Mouse (Mus musculus) stomach, embryonic 14.5 days (tissue): ENCODE measurements around the gene Zfp524. TPM values are rescaled to one million over a fixed set of nuclear protein-coding genes. Genes with fewer than 3 reads are reported as not detected.

Source experiments
- ATAC-seq: fragments of 200-750 bp; cut with Nextera tagmentation; 2 replicates; pipeline ENCODE4 v1.8.0; 2017; ENCODE audit warnings: low read depth, moderate TSS enrichment; ENCODE audit not compliant: insufficient number of reproducible peaks, insufficient read depth, low FRiP score
- H3K27ac ChIP-seq: fragments of 300-500 bp; sonication (generic); 2 replicates; pipeline ENCODE4 v1.5.1; 2014; ENCODE audit warnings: mild to moderate bottlenecking, low read length, moderate library complexity, mixed read lengths
- H3K27me3 ChIP-seq: fragments of 300-500 bp; sonication (generic); 2 replicates; pipeline ENCODE4 v1.6.1; 2014; ENCODE audit warnings: low read length, control low read depth, mixed read lengths; ENCODE audit not compliant: control insufficient read depth, insufficient read depth
- H3K36me3 ChIP-seq: fragments of 300-500 bp; sonication (generic); 2 replicates; pipeline ENCODE4 v1.6.1; 2014; ENCODE audit warnings: mild to moderate bottlenecking, control low read depth, low read length, moderate library complexity, mixed read lengths; ENCODE audit not compliant: control insufficient read depth, insufficient read depth
- H3K4me1 ChIP-seq: fragments of 300-500 bp; sonication (generic); 2 replicates; pipeline ENCODE4 v1.6.1; 2014; ENCODE audit warnings: low read length, control low read depth, mixed read lengths; ENCODE audit not compliant: control insufficient read depth, insufficient read depth
- H3K4me2 ChIP-seq: fragments of 300-500 bp; sonication (generic); replicated peaks from 2 replicates; pipeline ENCODE4 v1.6.1; 2014; ENCODE audit warnings: low read depth, low read length, control low read depth
- H3K4me3 ChIP-seq: fragments of 300-500 bp; sonication (generic); 2 replicates; pipeline ENCODE4 v1.5.1; 2014; ENCODE audit warnings: low read depth, low read length, control low read depth
- H3K9ac ChIP-seq: fragments of 300-500 bp; sonication (generic); replicated peaks from 2 replicates; pipeline ENCODE4 v1.6.1; 2014; ENCODE audit warnings: low read depth, mild to moderate bottlenecking, control low read depth, low read length, moderate library complexity, mixed read lengths
- H3K9me3 ChIP-seq: fragments of 300-500 bp; sonication (generic); 2 replicates; pipeline ENCODE4 v1.6.1; 2016; ENCODE audit warnings: low read depth, low read length, control low read depth; ENCODE audit not compliant: control insufficient read depth
- WGBS: fragments of 180-500 bp; shearing (Covaris S2); extraction: QIAGEN DNeasy Blood & Tissue Kit; methylation state at CpG from one replicate; pipeline ENCODE4 v1.1.7; 2014; 5-methylcytosine and 5-hydroxymethylcytosine counted together
- polyA plus RNA-seq: library from polyadenylated mRNA; unstranded; fragments of >200 nt; fragmentation: Nextera tagmentation; extraction: Ambion mirVana; gene quantifications from 2 replicates; pipeline ENCODE4 v1.2.1, GENCODE M21; 2014

Gene Zfp524
- polyA plus RNA-seq, 1 experiment from 2014 or later: 18.0 TPM

GRCm38 (mm10) chr7:5035628-5036027 is 21.4 kb downstream of the Zfp524 start:
- no peak overlapping the region for H3K4me3 ChIP-seq
- no peak overlapping the region for H3K9ac ChIP-seq
- peaks cover 47% of the 10 kb centered on the region for H3K36me3 ChIP-seq
- no peak overlapping the region for H3K4me2 ChIP-seq
- H3K27ac ChIP-seq: no peak overlapping the region
- WGBS: 95% methylated on average over 17 of the region's 17 CpGs
- H3K27me3 ChIP-seq: no peaks in the 10 kb centered on the region
- no peak for ATAC-seq
- H3K9me3 ChIP-seq: peaks cover 20% of the 10 kb centered on the region
- no peaks in the 10 kb centered on the region for H3K4me1 ChIP-seq

- Histone ChIP-seq H3K4me3 (no peak overlapping the region), H3K9ac (no peak overlapping the region), H3K27ac (no peak overlapping the region), H3K4me1 (no peaks in the 10 kb centered on the region), H3K27me3 (no peaks in the 10 kb centered on the region), H3K9me3 (peaks cover 15% of the 10 kb centered on the region), H3K36me3 (peaks cover 41% of the 10 kb centered on the region), H3K4me2 (no peak overlapping the region)
- no peak for ATAC-seq
- WGBS: 91% methylated on average over 9 of the region's 9 CpGs
These were observed 21.9 kb downstream of the Zfp524 start for GRCm38 (mm10) chr7:5036136-5036535.

DNA sequence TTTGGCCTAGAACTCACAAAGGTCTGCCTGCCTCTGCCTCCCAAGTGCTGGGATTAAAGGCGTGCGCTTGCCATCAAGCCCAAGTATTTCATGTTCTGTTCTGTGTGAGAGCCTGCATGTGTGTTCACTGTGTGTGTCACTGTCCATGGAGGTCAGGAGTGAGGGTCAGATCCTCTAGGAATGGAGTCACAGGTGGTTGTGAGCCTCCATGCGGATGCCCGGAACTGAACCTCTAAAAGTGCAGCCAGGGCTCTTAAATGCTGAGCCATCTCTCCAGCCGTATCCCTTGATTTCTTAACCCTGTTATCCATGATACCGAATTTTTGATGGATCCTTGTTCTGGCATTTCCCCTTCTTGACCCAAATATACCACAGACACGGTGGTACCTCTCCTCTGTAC is 22.8 kb downstream of the Zfp524 start:
- H3K4me3 ChIP-seq: no peak overlapping the region
- H3K9me3 ChIP-seq: peaks cover 6% of the 10 kb centered on the region; the same call in 1 of the 2 replicates
- H3K36me3 ChIP-seq: peaks cover 33% of the 10 kb centered on the region
- no peak for ATAC-seq
- WGBS: 92% methylated on average over 7 of the region's 7 CpGs
- no peaks in the 10 kb centered on the region for H3K4me1 ChIP-seq
- H3K4me2 ChIP-seq: no peak overlapping the region
- no peaks in the 10 kb centered on the region for H3K27me3 ChIP-seq
- H3K9ac ChIP-seq: no peak overlapping the region
- H3K27ac ChIP-seq: no peak overlapping the region

GRCm38 (mm10) chr7:5037467-5037866 is 23.3 kb downstream of the Zfp524 start:
- peaks cover 28% of the 10 kb centered on the region for H3K36me3 ChIP-seq
- no peak for ATAC-seq
- H3K27ac ChIP-seq: peak overlapping the region; percentile 95
- H3K4me2 ChIP-seq: peak overlapping the region; percentile 44
- WGBS: 87% methylated on average over 8 of the region's 8 CpGs
- peak overlapping the region; percentile 57 for H3K4me3 ChIP-seq
- H3K9me3 ChIP-seq: peaks cover 1% of the 10 kb centered on the region; the same call in 1 of the 2 replicates
- H3K27me3 ChIP-seq: no peaks in the 10 kb centered on the region
- H3K9ac ChIP-seq: no peak overlapping the region
- H3K4me1 ChIP-seq: no peaks in the 10 kb centered on the region

GRCm38 (mm10) chr7:5038109-5038732 is 24.0 kb downstream of the Zfp524 start, which contains the start of gene Zfp784:
Gene Zfp784 (minus strand): TSS chr7:5038446.
- no peaks in the 10 kb centered on the region for H3K4me1 ChIP-seq
- H3K9me3 ChIP-seq: no peaks in the 10 kb centered on the region; the same call in 1 of the 2 replicates
- no peaks in the 10 kb centered on the region for H3K27me3 ChIP-seq
- WGBS: under 1% methylated on average over 48 of the region's 48 CpGs
- H3K4me2 ChIP-seq: peak within 1 kb of the TSS; percentile 44
- peak within 1 kb of the TSS; percentile 95 for H3K27ac ChIP-seq
- H3K36me3 ChIP-seq: peaks cover 21% of the 10 kb centered on the region
- peak within 1 kb of the TSS; percentile 63 for H3K9ac ChIP-seq
- peak within 1 kb of the TSS; percentile 57 for H3K4me3 ChIP-seq
- ATAC-seq: peak; percentile 96

GRCm38 (mm10) chr7:5038940-5039339 is 24.7 kb downstream of the Zfp524 start:
- no peaks in the 10 kb centered on the region for H3K4me1 ChIP-seq
- H3K4me3 ChIP-seq: peak overlapping the region; percentile 57
- 29% methylated on average over 5 of the region's 5 CpGs for WGBS

GRCm38 (mm10) chr7:5044981-5045380 is 30.8 kb downstream of the Zfp524 start:
- Histone ChIP-seq H3K27ac (no peak overlapping the region), H3K36me3 (no peaks in the 10 kb centered on the region), H3K4me1 (no peaks in the 10 kb centered on the region), H3K9me3 (no peaks in the 10 kb centered on the region), H3K9ac (no peak overlapping the region), H3K4me2 (no peak overlapping the region), H3K27me3 (no peaks in the 10 kb centered on the region), H3K4me3 (no peak overlapping the region)
- no peak for ATAC-seq
- 77% methylated on average over 2 of the region's 2 CpGs for WGBS

More at GRCm38 (mm10) chr7:5038940-5039339, 24.7 kb downstream of the Zfp524 start:
- no peaks in the 10 kb centered on the region for H3K27me3 ChIP-seq
- H3K4me2 ChIP-seq: peak overlapping the region; percentile 44
- H3K9me3 ChIP-seq: no peaks in the 10 kb centered on the region; the same call in 1 of the 2 replicates
- peaks cover 15% of the 10 kb centered on the region; the same call in 1 of the 2 replicates for H3K36me3 ChIP-seq
- H3K27ac ChIP-seq: peak overlapping the region; percentile 95; the same call in 1 of the 2 replicates
- ATAC-seq: no peak
- H3K9ac ChIP-seq: peak overlapping the region; percentile 63; the same call in 1 of the 2 replicates

DNA sequence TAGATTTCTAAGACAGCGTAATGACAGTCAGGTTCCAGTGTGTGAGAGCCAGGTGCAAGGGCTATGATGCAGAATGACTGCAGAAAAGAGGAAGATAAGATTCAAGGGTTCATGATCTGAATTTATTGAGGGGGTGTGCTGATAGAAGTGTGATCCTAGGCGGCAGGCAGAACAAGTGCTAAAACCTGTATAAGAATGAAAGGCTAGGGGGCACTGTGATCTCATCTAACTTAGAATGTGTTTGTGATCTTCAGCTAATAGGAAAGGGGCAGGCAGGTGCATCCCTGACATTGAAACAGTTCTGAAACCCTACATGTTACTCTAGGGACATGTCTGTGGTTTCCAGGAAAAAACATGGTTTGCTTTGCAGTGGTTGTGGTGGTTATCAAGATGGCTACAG is 31.9 kb downstream of the Zfp524 start:
- Histone ChIP-seq H3K36me3 (no peaks in the 10 kb centered on the region), H3K4me3 (no peak overlapping the region), H3K27ac (no peak overlapping the region), H3K27me3 (no peaks in the 10 kb centered on the region), H3K9me3 (no peaks in the 10 kb centered on the region), H3K4me1 (no peaks in the 10 kb centered on the region), H3K4me2 (no peak overlapping the region), H3K9ac (no peak overlapping the region)
- no peak for ATAC-seq
- 75% methylated on average over 2 of the region's 2 CpGs for WGBS
